Mouse (Mus musculus) common myeloid progenitor, adult 5-6 weeks (primary cell): ENCODE results near the gene Comp. TPM values are rescaled to one million over a fixed set of nuclear protein-coding genes. Genes with fewer than 3 reads are reported as not detected.

Source experiments
- ATAC-seq: replicated peaks from 2 replicates; pipeline ENCODE4 v1.8.0; 2016; ENCODE audit warnings: low read depth, mild to moderate bottlenecking, moderate TSS enrichment, inconsistent platforms; ENCODE audit not compliant: poor library complexity, severe bottlenecking
- total RNA-seq: library from RNA; stranded (forward); fragments of 200-1000, 187-1606 nt; gene quantifications from 2 replicates; pipeline ENCODE4 v1.2.3, GENCODE M21; 2017

The Comp gene
- total RNA-seq, 1 experiment from 2014 or later, result 0.27 TPM

- no peak for ATAC-seq
Observed at GRCm38 (mm10) chr8:70393087-70393486, 19.7 kb downstream of the Comp start.

GRCm38 (mm10) chr8:70394269-70394998 lies 21.1 kb downstream of the Comp start:
- no peak for ATAC-seq

GRCm38 (mm10) chr8:70395649-70396048 lies 22.3 kb downstream of the Comp start:
- ATAC-seq, result no peak

GRCm38 (mm10) chr8:70396184-70396583 lies 22.8 kb downstream of the Comp start:
- ATAC-seq, result no peak

GRCm38 (mm10) chr8:70397611-70398563 lies 24.5 kb downstream of the Comp start:
- no peak for ATAC-seq

- ATAC-seq, result no peak
Observed at GRCm38 (mm10) chr8:70404212-70404611, 30.9 kb downstream of the Comp start.

GRCm38 (mm10) chr8:70405189-70405588 lies 31.8 kb downstream of the Comp start:
- no peak for ATAC-seq

GRCm38 (mm10) chr8:70406427-70407069 lies 33.2 kb downstream of the Comp start:
- ATAC-seq, result no peak

GRCm38 (mm10) chr8:70408301-70408700 lies 34.9 kb downstream of the Comp start:
- no peak for ATAC-seq

GRCm38 (mm10) chr8:70409019-70409418 lies 35.7 kb downstream of the Comp start:
- ATAC-seq, result no peak

GRCm38 (mm10) chr8:70409455-70409871 lies 36.1 kb downstream of the Comp start:
- no peak for ATAC-seq

GRCm38 (mm10) chr8:70410281-70410680 lies 36.9 kb downstream of the Comp start:
- ATAC-seq, result no peak

GRCm38 (mm10) chr8:70414310-70414946 lies 41.1 kb downstream of the Comp start:
- no peak for ATAC-seq

GRCm38 (mm10) chr8:70415540-70416451 lies 42.4 kb downstream of the Comp start:
- peak; percentile 68 for ATAC-seq

GRCm38 (mm10) chr8:70416941-70417340 lies 43.6 kb downstream of the Comp start:
- no peak for ATAC-seq

- no peak for ATAC-seq
Observed at GRCm38 (mm10) chr8:70417914-70418313, 44.6 kb downstream of the Comp start.

- ATAC-seq, result no peak
Observed at GRCm38 (mm10) chr8:70418954-70419353, 45.6 kb downstream of the Comp start.

- ATAC-seq, result no peak
Observed at GRCm38 (mm10) chr8:70419879-70420643, 46.7 kb downstream of the Comp start.
